Mouse (Mus musculus) C2C12 (cell line): ENCODE data around the gene Eml2.

Experiments
- CEBPB ChIP-seq: IDR thresholded peaks from one replicate; pipeline ENCODE4 v1.6.1; 2011; ENCODE audit warnings: low read depth, mild to moderate bottlenecking, control low read depth, moderate library complexity
- CTCF ChIP-seq: IDR thresholded peaks from one replicate; pipeline ENCODE4 v1.5.1; 2011; ENCODE audit not compliant: control insufficient read depth, insufficient read depth, insufficient read length

GRCm38 (mm10) chr7:19229404-19229803 lies 53.2 kb downstream of the Eml2 start:
- TF ChIP-seq CTCF = no peak
- TF ChIP-seq CEBPB = no peak
